Comparison of ENCODE assay signal across 8 mouse cellular contexts in genomic region chr8:70598283-70598682, GRCm38 (mm10). TPM values are rescaled to one million over a fixed set of nuclear protein-coding genes. Genes with fewer than 3 reads are reported as not detected.
DNase-seq lines count a peak whose midpoint lies in the region; ATAC-seq and TF ChIP-seq lines count a peak whose summit lies in the region.

No protein-coding gene starts in this region.

- peak; percentile 64 for ATAC-seq in frontal cortex, adult (ENCODE audit: low TSS enrichment)
- peak; percentile 26 for ATAC-seq in hindbrain, embryonic 13.5 days (ENCODE audit: low FRiP score)
- ATAC-seq in erythroid progenitor cell, adult 5-6 weeks (replicated peaks; ENCODE audit: low FRiP score, poor library complexity, severe bottlenecking) = no peak

- peak; percentile 63 for TF ChIP-seq CTCF in ES-Bruce4 (IDR thresholded peaks at IDR 0.05; ENCODE audit: low read depth, low read length)
- TF ChIP-seq CTCF in cerebellum, adult 2 months (IDR thresholded peaks at IDR 0.05; ENCODE audit: borderline replicate concordance, insufficient read depth, low read depth, low read length) = peak; percentile 75

- H3K4me2 ChIP-seq in hindbrain, embryonic 13.5 days = peak overlapping the region; percentile 70

- peak overlapping the region; percentile 78 for H3K9ac ChIP-seq in ES-Bruce4 (ENCODE audit: low read depth, poor library complexity, severe bottlenecking)
- H3K9ac ChIP-seq in hindbrain, embryonic 13.5 days = peak overlapping the region; percentile 80

- TF ChIP-seq EP300 in ES-Bruce4 (IDR thresholded peaks at IDR 0.05; ENCODE audit: insufficient read depth, low read depth, low read length) = 0 out of 2 replicates have a peak, but pooled peaks have one; percentile 37

- peak; percentile 91 to 93 for DNase-seq in cerebellum, adult 2 months
- peak; percentile 78 to 84 for DNase-seq in layer of hippocampus, postnatal 25 days (ENCODE audit: extremely low spot score in 1 of 2, low spot score in 1 of 2)
- peak; percentile 89 for DNase-seq in lung, postnatal 10 days
- peak; percentile 84 to 89 for DNase-seq in right cerebral cortex, adult 2 months (ENCODE audit: low spot score in 2 of 2)

- 3% methylated on average over 29 of the region's 29 CpGs for WGBS in cerebellum, adult 2 months
- WGBS in hindbrain, embryonic 13.5 days = 2% methylated on average over 29 of the region's 29 CpGs

- no peaks in the 10 kb centered on the region for H3K27me3 ChIP-seq in ES-Bruce4 (ENCODE audit: control insufficient read depth, insufficient read depth, low read length, poor library complexity, severe bottlenecking)
- H3K27me3 ChIP-seq in cerebellum, adult 2 months (ENCODE audit: control insufficient read depth, insufficient read depth, low read length) = no peaks in the 10 kb centered on the region
- peaks cover 15% of the 10 kb centered on the region for H3K27me3 ChIP-seq in hindbrain, embryonic 13.5 days

- H3K27ac ChIP-seq in ES-Bruce4 (ENCODE audit: insufficient read depth, low read length) = no peak overlapping the region
- H3K27ac ChIP-seq in cerebellum, adult 2 months (ENCODE audit: insufficient read depth, low read length) = peak overlapping the region; percentile 9
- peak overlapping the region; percentile 48 for H3K27ac ChIP-seq in hindbrain, embryonic 13.5 days

- no peak for TF ChIP-seq POLR2A in ES-Bruce4 (IDR thresholded peaks at IDR 0.05; ENCODE audit: insufficient read depth, low read length)
- peak; percentile 46; the same call in 1 of the 2 replicates for TF ChIP-seq POLR2A in cerebellum, adult 2 months (IDR thresholded peaks at IDR 0.05; ENCODE audit: borderline replicate concordance, insufficient read depth, low read length)

- peaks cover 7% of the 10 kb centered on the region for H3K4me1 ChIP-seq in ES-Bruce4 (ENCODE audit: control insufficient read depth, insufficient read depth, low read length)
- H3K4me1 ChIP-seq in cerebellum, adult 2 months (ENCODE audit: control insufficient read depth, insufficient read depth, low read length) = peaks cover 14% of the 10 kb centered on the region; the same call in 1 of the 2 replicates
- H3K4me1 ChIP-seq in hindbrain, embryonic 13.5 days (replicated peaks) = peaks cover 89% of the 10 kb centered on the region

- peak overlapping the region; percentile 48 for H3K4me3 ChIP-seq in ES-Bruce4 (ENCODE audit: low read depth, low read length)
- H3K4me3 ChIP-seq in cerebellum, adult 2 months (replicated peaks; ENCODE audit: insufficient read depth, low read depth, low read length) = peak overlapping the region; percentile 59
- H3K4me3 ChIP-seq in hindbrain, embryonic 13.5 days = peak overlapping the region; percentile 41

- H3K9me3 ChIP-seq in ES-Bruce4 (replicated peaks; ENCODE audit: control insufficient read depth, insufficient read depth, low read length, poor library complexity, severe bottlenecking) = no peaks in the 10 kb centered on the region
- no peaks in the 10 kb centered on the region for H3K9me3 ChIP-seq in hindbrain, embryonic 13.5 days

- peaks cover 5% of the 10 kb centered on the region; the same call in 1 of the 2 replicates for H3K36me3 ChIP-seq in ES-Bruce4 (ENCODE audit: control insufficient read depth, insufficient read depth, low read length, poor library complexity, severe bottlenecking)
- H3K36me3 ChIP-seq in hindbrain, embryonic 13.5 days = peaks cover 31% of the 10 kb centered on the region

RNA-seq across cellular contexts. Expression of gene Isyna1, which starts 4.1 kb away (rescaled TPM):
- 61.5 and 72.3 TPM in 2 replicates for polyA plus RNA-seq in ES-Bruce4 (2011; ENCODE audit: insufficient read depth, insufficient read length, low read depth, missing spikeins)
- polyA plus RNA-seq in cerebellum, adult 2 months (2012; rRNA removed) = 55.3 and 61.4 TPM in 2 replicates
- 121 and 125 TPM in 2 replicates for polyA plus RNA-seq in hindbrain, embryonic 13.5 days (2015; fragmentation: Nextera tagmentation; extraction: Ambion mirVana)
- 10 to 100 TPM; 41.5 to 47.0 TPM for total RNA-seq in layer of hippocampus, postnatal 25 days (2021)
- total RNA-seq in erythroid progenitor cell, adult 5-6 weeks (2015; ENCODE audit: low replicate concordance) = 5.8 and 15.9 TPM in 2 replicates
- total RNA-seq in erythroid progenitor cell, adult 5-6 weeks (2017; ENCODE audit: low replicate concordance) = 2.5 and 8.0 TPM in 2 replicates

RNA-seq across cellular contexts. Expression of gene Ssbp4, which starts 10.4 kb away (rescaled TPM):
- 49.9 and 50.2 TPM in 2 replicates for polyA plus RNA-seq in ES-Bruce4 (2011; ENCODE audit: insufficient read depth, insufficient read length, low read depth, missing spikeins)
- 172 and 181 TPM in 2 replicates for polyA plus RNA-seq in cerebellum, adult 2 months (2012; rRNA removed)
- polyA plus RNA-seq in hindbrain, embryonic 13.5 days (2015; fragmentation: Nextera tagmentation; extraction: Ambion mirVana) = 122 and 132 TPM in 2 replicates
- 100 to 1,000 TPM; 285 to 304 TPM for total RNA-seq in layer of hippocampus, postnatal 25 days (2021)
- total RNA-seq in erythroid progenitor cell, adult 5-6 weeks (2015; ENCODE audit: low replicate concordance) = 9.0 and 13.0 TPM in 2 replicates
- total RNA-seq in erythroid progenitor cell, adult 5-6 weeks (2017; ENCODE audit: low replicate concordance) = 18.1 and 30.6 TPM in 2 replicates

RNA-seq across cellular contexts. Expression of gene Lrrc25, which starts 17.7 kb away (rescaled TPM):
- polyA plus RNA-seq in ES-Bruce4 (2011; ENCODE audit: insufficient read depth, insufficient read length, low read depth, missing spikeins) = not detected in 2 replicates
- 0.30 and 0.33 TPM in 2 replicates for polyA plus RNA-seq in cerebellum, adult 2 months (2012; rRNA removed)
- 1.5 and 1.9 TPM in 2 replicates for polyA plus RNA-seq in hindbrain, embryonic 13.5 days (2015; fragmentation: Nextera tagmentation; extraction: Ambion mirVana)
- total RNA-seq in layer of hippocampus, postnatal 25 days (2021) = 1 to 10 TPM in 1 of 2 experiments, under 1 TPM in 1; 0.63 to 1.0 TPM
- 2.5 and 11.7 TPM in 2 replicates for total RNA-seq in erythroid progenitor cell, adult 5-6 weeks (2015; ENCODE audit: low replicate concordance)
- 2.3 and 3.5 TPM in 2 replicates for total RNA-seq in erythroid progenitor cell, adult 5-6 weeks (2017; ENCODE audit: low replicate concordance)

RNA-seq across cellular contexts. Expression of gene Gdf15, which starts 34.0 kb away (rescaled TPM):
- 1.9 and 2.1 TPM in 2 replicates for polyA plus RNA-seq in ES-Bruce4 (2011; ENCODE audit: insufficient read depth, insufficient read length, low read depth, missing spikeins)
- polyA plus RNA-seq in cerebellum, adult 2 months (2012; rRNA removed) = 0.28 and 0.51 TPM in 2 replicates
- 0.12 and 0.14 TPM in 2 replicates for polyA plus RNA-seq in hindbrain, embryonic 13.5 days (2015; fragmentation: Nextera tagmentation; extraction: Ambion mirVana)
- total RNA-seq in layer of hippocampus, postnatal 25 days (2021) = under 1 TPM in 1 of 2 experiments, not detected in 1; 0.26 TPM
- total RNA-seq in erythroid progenitor cell, adult 5-6 weeks (2015; ENCODE audit: low replicate concordance) = not detected in 2 replicates
- total RNA-seq in erythroid progenitor cell, adult 5-6 weeks (2017; ENCODE audit: low replicate concordance) = not detected in 2 replicates

RNA-seq across cellular contexts. Expression of gene Ell, which starts 59.0 kb away (rescaled TPM):
- 12.4 and 13.2 TPM in 2 replicates for polyA plus RNA-seq in ES-Bruce4 (2011; ENCODE audit: insufficient read depth, insufficient read length, low read depth, missing spikeins)
- 27.9 and 29.1 TPM in 2 replicates for polyA plus RNA-seq in cerebellum, adult 2 months (2012; rRNA removed)
- 16.3 and 17.2 TPM in 2 replicates for polyA plus RNA-seq in hindbrain, embryonic 13.5 days (2015; fragmentation: Nextera tagmentation; extraction: Ambion mirVana)
- total RNA-seq in layer of hippocampus, postnatal 25 days (2021) = 10 to 100 TPM; 20.3 to 23.5 TPM
- total RNA-seq in erythroid progenitor cell, adult 5-6 weeks (2015; ENCODE audit: low replicate concordance) = 10.5 and 22.3 TPM in 2 replicates
- total RNA-seq in erythroid progenitor cell, adult 5-6 weeks (2017; ENCODE audit: low replicate concordance) = 2.8 and 15.5 TPM in 2 replicates
